Mouse (Mus musculus) lung, embryonic 15.5 days (tissue): ENCODE results near the gene Tln1. TPM values are rescaled to one million over a fixed set of nuclear protein-coding genes. Genes with fewer than 3 reads are reported as not detected.
"Not testable (repeated sequence)": the region's sequence is repeated elsewhere in the genome, so short reads cannot be mapped to it uniquely, and the experiment has no call there.

Experiments used
- ATAC-seq: fragments of 200-750 bp; cut with Nextera tagmentation; 2 replicates; pipeline ENCODE4 v1.8.0; 2017; ENCODE audit warnings: moderate number of reproducible peaks, borderline replicate concordance; ENCODE audit not compliant: low FRiP score, low TSS enrichment; ENCODE audit errors: extremely low read depth
- H3K27ac ChIP-seq: fragments of 300-500 bp; sonication (generic); 2 replicates; pipeline ENCODE4 v1.5.1; 2015; ENCODE audit warnings: moderate library complexity, mild to moderate bottlenecking, inconsistent platforms
- H3K27me3 ChIP-seq: fragments of 300-500 bp; sonication (generic); 2 replicates; pipeline ENCODE4 v1.6.1; 2015; ENCODE audit warnings: inconsistent platforms
- H3K36me3 ChIP-seq: fragments of 300-500 bp; sonication (generic); 2 replicates; pipeline ENCODE4 v1.6.1; 2015; ENCODE audit warnings: inconsistent platforms
- H3K4me1 ChIP-seq: fragments of 300-500 bp; sonication (generic); 2 replicates; pipeline ENCODE4 v1.6.1; 2015; ENCODE audit warnings: inconsistent platforms
- H3K4me2 ChIP-seq: fragments of 300-500 bp; sonication (generic); 2 replicates; pipeline ENCODE4 v1.6.1; 2015; ENCODE audit warnings: inconsistent platforms, mild to moderate bottlenecking, moderate library complexity
- H3K4me3 ChIP-seq: fragments of 300-500 bp; sonication (generic); 2 replicates; pipeline ENCODE4 v1.5.1; 2015; ENCODE audit warnings: mild to moderate bottlenecking, inconsistent platforms
- H3K9ac ChIP-seq: fragments of 300-500 bp; sonication (generic); 2 replicates; pipeline ENCODE4 v1.6.1; 2015; ENCODE audit warnings: inconsistent platforms
- H3K9me3 ChIP-seq: fragments of 300-500 bp; sonication (generic); 2 replicates; pipeline ENCODE4 v1.6.1; 2016; ENCODE audit warnings: inconsistent platforms
- WGBS: fragments of 180-500 bp; shearing (Covaris S2); methylation state at CpG from one replicate; pipeline ENCODE4 v1.1.7; 2015; 5-methylcytosine and 5-hydroxymethylcytosine counted together
- polyA plus RNA-seq: library from polyadenylated mRNA; unstranded; fragments of >200 nt; fragmentation: Nextera tagmentation; extraction: Ambion mirVana; gene quantifications from 2 replicates; pipeline ENCODE4 v1.2.1, GENCODE M21; 2015

Tln1 gene
- polyA plus RNA-seq, 1 experiment from 2014 or later: 98.2 TPM

GRCm38 (mm10) chr4:43497405-43497804 lies 65.1 kb downstream of the Tln1 start:
- Histone ChIP-seq H3K4me1 (peaks cover 41% of the 10 kb centered on the region), H3K4me2 (peak overlapping the region; percentile 80)

DNA sequence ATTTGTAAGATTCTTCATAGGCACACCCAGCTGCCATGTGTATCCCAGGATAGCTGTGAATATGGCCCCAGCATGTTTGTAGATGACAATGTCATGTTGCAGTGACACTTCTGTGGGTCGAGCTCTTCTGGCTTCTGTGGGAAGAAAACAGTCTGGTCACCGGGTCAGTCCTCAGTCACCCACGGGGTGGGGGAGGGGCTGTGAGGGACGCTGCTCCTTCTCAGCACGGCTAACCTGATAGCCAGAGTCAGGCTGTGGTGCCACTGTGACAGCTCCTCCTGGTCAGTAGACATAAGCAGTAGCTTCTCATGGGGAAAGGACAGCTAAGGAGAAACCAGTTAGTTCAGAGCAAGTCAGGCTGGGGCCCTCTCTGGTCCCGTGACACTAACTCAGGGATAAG lies 65.9 kb downstream of the Tln1 start:
- WGBS: 48% methylated on average over 6 of the region's 6 CpGs
- no peak overlapping the region for H3K4me3 ChIP-seq
- H3K4me2 ChIP-seq: no peak overlapping the region
- no peaks in the 10 kb centered on the region for H3K27me3 ChIP-seq
- peaks cover 41% of the 10 kb centered on the region for H3K4me1 ChIP-seq
- H3K9me3 ChIP-seq: no peaks in the 10 kb centered on the region
- H3K9ac ChIP-seq: no peak overlapping the region
- peaks cover 12% of the 10 kb centered on the region; the same call in 1 of the 2 replicates for H3K36me3 ChIP-seq
- ATAC-seq: no peak
- no peak overlapping the region for H3K27ac ChIP-seq

More at GRCm38 (mm10) chr4:43497405-43497804, 65.1 kb downstream of the Tln1 start:
- Histone ChIP-seq H3K27ac (no peak overlapping the region), H3K9me3 (no peaks in the 10 kb centered on the region), H3K27me3 (no peaks in the 10 kb centered on the region), H3K9ac (no peak overlapping the region), H3K36me3 (peaks cover 12% of the 10 kb centered on the region; the same call in 1 of the 2 replicates), H3K4me3 (peak overlapping the region; percentile 55; the same call in 1 of the 2 replicates)
- WGBS: 88% methylated on average over 8 of the region's 8 CpGs
- no peak for ATAC-seq

- peaks cover 36% of the 10 kb centered on the region for H3K4me1 ChIP-seq
- no peak for ATAC-seq
Observed at GRCm38 (mm10) chr4:43493846-43494240, 68.6 kb downstream of the Tln1 start.

GRCm38 (mm10) chr4:43493186-43493845 lies 69.2 kb downstream of the Tln1 start:
- H3K27me3 ChIP-seq: no peaks in the 10 kb centered on the region
- peak overlapping the region; percentile 93 for H3K27ac ChIP-seq
- WGBS: under 1% methylated on average over 47 of the region's 47 CpGs
- peak overlapping the region; percentile 73 for H3K4me2 ChIP-seq
- peaks cover 30% of the 10 kb centered on the region for H3K4me1 ChIP-seq
- ATAC-seq: peak; percentile 90
- peak overlapping the region; percentile 84 for H3K9ac ChIP-seq
- peaks cover 12% of the 10 kb centered on the region; the same call in 1 of the 2 replicates for H3K36me3 ChIP-seq
- H3K4me3 ChIP-seq: peak overlapping the region; percentile 65
- H3K9me3 ChIP-seq: no peaks in the 10 kb centered on the region

More at GRCm38 (mm10) chr4:43493846-43494240, 68.6 kb downstream of the Tln1 start:
- Histone ChIP-seq H3K4me2 (peak overlapping the region; percentile 73), H3K27ac (peak overlapping the region; percentile 93), H3K36me3 (peaks cover 12% of the 10 kb centered on the region; the same call in 1 of the 2 replicates), H3K9me3 (no peaks in the 10 kb centered on the region), H3K4me3 (peak overlapping the region; percentile 65), H3K27me3 (no peaks in the 10 kb centered on the region), H3K9ac (peak overlapping the region; percentile 84)
- under 1% methylated on average over 9 of the region's 9 CpGs for WGBS

- Histone ChIP-seq H3K9me3 (no peaks in the 10 kb centered on the region), H3K27me3 (no peaks in the 10 kb centered on the region), H3K4me3 (peak within 1 kb of the TSS; percentile 65), H3K27ac (peak within 1 kb of the TSS; percentile 93), H3K9ac (peak within 1 kb of the TSS; percentile 84), H3K4me1 (peaks cover 25% of the 10 kb centered on the region), H3K4me2 (peak within 1 kb of the TSS; percentile 73), H3K36me3 (peaks cover 12% of the 10 kb centered on the region; the same call in 1 of the 2 replicates)
- WGBS: under 1% methylated on average over 25 of the region's 25 CpGs
- ATAC-seq: peak; percentile 97
Observed at GRCm38 (mm10) chr4:43492821-43493185, 69.7 kb downstream of the Tln1 start, which contains the start of gene Ccdc107. Gene Ccdc107, plus strand, starts transcription at chr4:43492900.

GRCm38 (mm10) chr4:43492101-43492820 lies 70.2 kb downstream of the Tln1 start:
- Histone ChIP-seq H3K9me3 (no peaks in the 10 kb centered on the region), H3K27ac (peak overlapping the region; percentile 93), H3K4me1 (peaks cover 20% of the 10 kb centered on the region), H3K9ac (0 out of 2 replicates have a peak overlapping the region, but pooled peaks have one; percentile 7), H3K4me3 (peak overlapping the region; percentile 65), H3K27me3 (no peaks in the 10 kb centered on the region), H3K36me3 (peaks cover 12% of the 10 kb centered on the region; the same call in 1 of the 2 replicates), H3K4me2 (peak overlapping the region; percentile 73)
- no peak for ATAC-seq
- 44% methylated on average over 12 of the region's 12 CpGs for WGBS

DNA sequence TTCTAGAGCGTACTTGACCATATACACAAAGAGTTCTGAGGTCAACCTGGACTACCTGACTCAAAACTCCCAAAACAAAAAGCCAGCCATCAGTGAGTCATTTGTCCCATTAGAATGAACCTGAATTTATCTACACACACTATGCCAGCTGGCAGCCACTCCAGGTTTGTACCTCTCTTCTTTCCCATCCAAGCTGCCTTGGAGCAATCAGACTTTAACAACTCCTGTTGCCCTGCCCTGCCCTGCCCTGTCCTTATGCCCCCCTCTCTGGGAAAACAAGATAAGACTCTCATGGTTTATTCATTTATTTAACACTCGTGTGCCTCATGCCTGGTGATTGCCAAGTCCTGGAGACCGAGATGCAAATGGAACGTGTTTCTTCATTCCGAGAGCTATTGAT lies 71.7 kb downstream of the Tln1 start:
- ATAC-seq: no peak
- WGBS: 71% methylated on average over 5 of the region's 5 CpGs

DNA sequence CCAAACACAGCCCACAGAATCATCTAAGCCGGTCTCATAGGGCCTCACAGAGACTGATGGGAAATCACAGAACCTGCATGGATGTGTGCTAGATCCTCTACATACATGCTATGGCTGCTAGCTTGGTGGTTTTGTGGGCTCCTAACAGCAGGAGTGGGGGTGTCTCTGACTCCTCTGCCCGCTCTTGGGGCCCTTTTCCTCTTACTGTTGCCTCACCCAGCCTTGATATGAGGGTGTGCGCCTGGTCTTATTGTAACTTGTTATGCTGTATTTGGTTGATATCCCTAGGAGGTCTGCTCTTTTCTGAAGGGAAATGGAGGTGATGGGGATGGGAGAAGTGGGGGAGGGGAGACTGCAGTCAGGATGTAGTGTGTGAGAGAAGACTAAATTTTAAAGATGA lies 72.9 kb downstream of the Tln1 start:
- Histone ChIP-seq H3K4me1 (peaks cover 8% of the 10 kb centered on the region), H3K27me3 (no peaks in the 10 kb centered on the region), H3K36me3 (no peaks in the 10 kb centered on the region), H3K9ac (no peak overlapping the region), H3K4me2 (no peak overlapping the region), H3K9me3 (no peaks in the 10 kb centered on the region), H3K27ac (no peak overlapping the region), H3K4me3 (no peak overlapping the region)
- WGBS: 88% methylated on average over 3 of the region's 3 CpGs
- ATAC-seq: no peak

More for the DNA sequence above, 71.7 kb downstream of the Tln1 start:
- Histone ChIP-seq H3K9me3 (no peaks in the 10 kb centered on the region), H3K4me2 (no peak overlapping the region), H3K4me1 (peaks cover 16% of the 10 kb centered on the region), H3K36me3 (peaks cover 3% of the 10 kb centered on the region; the same call in 1 of the 2 replicates), H3K27me3 (no peaks in the 10 kb centered on the region), H3K4me3 (no peak overlapping the region), H3K27ac (no peak overlapping the region), H3K9ac (no peak overlapping the region)

DNA sequence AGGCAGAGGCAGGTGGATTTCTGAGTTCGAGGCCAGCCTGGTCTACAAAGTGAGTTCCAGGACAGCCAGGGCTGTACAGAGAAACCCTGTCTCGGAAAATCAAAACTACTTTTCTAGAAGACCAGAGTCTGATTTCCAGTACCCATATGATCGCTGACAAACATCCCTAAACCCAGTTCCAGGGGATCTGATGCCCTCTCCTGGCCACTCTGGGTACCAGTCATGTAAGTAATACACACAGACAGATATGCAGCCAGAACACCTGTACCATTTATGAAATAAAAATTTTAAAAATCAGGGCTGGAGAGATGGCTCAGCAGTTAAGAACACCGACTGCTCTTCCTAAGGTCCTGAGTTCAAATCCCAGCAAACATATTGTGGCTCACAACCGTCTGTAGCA lies 76.8 kb downstream of the Tln1 start:
- not testable (repeated sequence) for H3K4me2 ChIP-seq, H3K9me3 ChIP-seq, H3K36me3 ChIP-seq, H3K27ac ChIP-seq, ATAC-seq, H3K27me3 ChIP-seq, H3K4me1 ChIP-seq, H3K9ac ChIP-seq, H3K4me3 ChIP-seq
- WGBS: 82% methylated on average over 5 of the region's 5 CpGs

GRCm38 (mm10) chr4:43483535-43484091 lies 78.9 kb downstream of the Tln1 start, which contains the start of gene Sit1:
Gene Sit1, minus strand, starts transcription at chr4:43483734.
- Histone ChIP-seq H3K4me3 (no peak within 1 kb of the TSS), H3K27me3 (no peaks in the 10 kb centered on the region), H3K4me2 (no peak within 1 kb of the TSS), H3K4me1 (no peaks in the 10 kb centered on the region), H3K27ac (no peak within 1 kb of the TSS), H3K36me3 (no peaks in the 10 kb centered on the region), H3K9ac (no peak within 1 kb of the TSS), H3K9me3 (no peaks in the 10 kb centered on the region)
- no peak for ATAC-seq
- WGBS: 47% methylated on average over 12 of the region's 12 CpGs

DNA sequence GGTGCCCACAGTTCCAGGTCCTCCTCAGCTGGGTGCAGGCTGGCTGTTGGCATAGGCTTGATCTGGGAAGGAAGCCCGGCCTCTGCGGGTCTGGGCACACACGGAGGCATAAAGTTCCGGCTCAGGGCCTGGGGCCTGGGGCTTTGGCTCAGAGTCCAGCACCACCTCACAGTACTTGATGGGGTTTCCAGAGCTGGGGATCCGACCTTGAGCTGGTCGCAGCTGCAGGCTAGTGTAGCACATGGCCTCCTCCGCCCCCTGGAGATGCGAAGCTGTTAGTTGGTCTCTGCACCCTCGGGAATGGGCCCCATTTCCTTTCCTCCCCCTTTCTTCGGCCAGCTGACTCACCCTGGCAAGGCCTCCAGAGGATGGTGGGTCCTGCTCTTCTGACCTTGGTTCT lies 79.9 kb downstream of the Tln1 start:
- H3K9ac ChIP-seq: no peak overlapping the region
- no peak overlapping the region for H3K4me3 ChIP-seq
- WGBS: 60% methylated on average over 10 of the region's 10 CpGs
- H3K27me3 ChIP-seq: no peaks in the 10 kb centered on the region
- no peak overlapping the region for H3K27ac ChIP-seq
- H3K4me2 ChIP-seq: no peak overlapping the region
- no peaks in the 10 kb centered on the region for H3K9me3 ChIP-seq
- H3K36me3 ChIP-seq: no peaks in the 10 kb centered on the region
- no peak for ATAC-seq
- 0 out of 2 replicates have a peak, but pooled peaks cover 3% of the 10 kb centered on the region for H3K4me1 ChIP-seq
